ENCODE assay signal across 21 mouse cellular contexts in the genomic region with DNA sequence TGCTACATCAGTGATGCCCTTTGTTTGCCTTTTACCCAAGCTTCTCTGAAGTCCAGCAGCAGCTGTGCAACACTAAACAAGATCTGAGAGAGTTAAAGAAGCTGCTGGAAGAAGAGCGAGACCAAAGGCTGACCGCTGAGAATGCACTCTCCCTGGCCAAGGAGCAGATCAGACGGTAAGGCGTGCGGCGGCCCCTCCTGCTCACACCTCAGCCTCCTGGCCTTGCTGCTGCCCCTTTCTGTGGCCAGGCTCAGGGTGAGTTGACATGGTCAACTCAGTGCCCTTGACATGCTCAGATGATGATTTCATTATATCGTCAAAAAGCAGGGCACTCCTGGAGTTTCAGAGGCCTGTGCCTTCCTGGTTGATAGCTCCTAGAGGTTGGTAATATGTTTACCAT. TPM values are rescaled to one million over a fixed set of nuclear protein-coding genes. Genes with fewer than 3 reads are reported as not detected.
"Had no signal": no experiment of that assay in that cellular context is flagged by ENCODE, and none has a peak within 500 bp of the region (broad histone marks: within the 10 kb centered on the region; RNA-seq: fewer than 3 reads in every experiment).

No protein-coding gene starts in this region.

- H3K4me1 ChIP-seq: lung, embryonic 15.5 days; midbrain, embryonic 13.5 days; midbrain, embryonic 15.5 days; neural tube, embryonic 13.5 days; neural tube, embryonic 15.5 days; stomach, embryonic 15.5 days had no signal

- ATAC-seq: lung, postnatal 0 days; midbrain, embryonic 13.5 days; midbrain, embryonic 15.5 days had no signal

- H3K27me3 ChIP-seq: lung, embryonic 15.5 days; megakaryocyte, embryonic 14.5 days; midbrain, embryonic 13.5 days; midbrain, embryonic 15.5 days; neural tube, embryonic 13.5 days; neural tube, embryonic 15.5 days; stomach, embryonic 15.5 days had no signal

- H3K9ac ChIP-seq: lung, embryonic 15.5 days; midbrain, embryonic 13.5 days; midbrain, embryonic 15.5 days; neural tube, embryonic 13.5 days; neural tube, embryonic 15.5 days; stomach, embryonic 15.5 days had no signal

- H3K9me3 ChIP-seq: lung, embryonic 15.5 days; megakaryocyte, embryonic 14.5 days; midbrain, embryonic 13.5 days; midbrain, embryonic 15.5 days; neural tube, embryonic 13.5 days; neural tube, embryonic 15.5 days; stomach, embryonic 15.5 days had no signal

- H3K4me3 ChIP-seq: lung, embryonic 15.5 days; megakaryocyte, embryonic 14.5 days; midbrain, embryonic 13.5 days; midbrain, embryonic 15.5 days; neural tube, embryonic 13.5 days; neural tube, embryonic 15.5 days; stomach, embryonic 15.5 days had no signal

- H3K4me2 ChIP-seq: lung, embryonic 15.5 days; midbrain, embryonic 11.5 days; midbrain, embryonic 13.5 days; midbrain, embryonic 15.5 days; neural tube, embryonic 13.5 days; neural tube, embryonic 15.5 days; stomach, embryonic 15.5 days had no signal

- DNase-seq: lung, adult 2 months; lung, postnatal 14 days; lung, postnatal 36 days; retina, postnatal 1 day; right cerebral cortex, adult 18-20 months; right cerebral cortex, postnatal 25 days; right cerebral cortex, postnatal 4 days; thymus, adult 2 months; thymus, postnatal 25 days; thymus, postnatal 4 days had no signal

- H3K27ac ChIP-seq: lung, embryonic 15.5 days; macrophage; midbrain, embryonic 13.5 days; midbrain, embryonic 15.5 days; neural tube, embryonic 13.5 days; neural tube, embryonic 15.5 days; stomach, embryonic 15.5 days; stomach, postnatal 0 days had no signal

RNA-seq across cellular contexts. Expression of a gene that starts 54.4 kb away (rescaled TPM):
- polyA plus RNA-seq: macrophage had no signal
